Mouse (Mus musculus): ENCODE data around the gene Draxin. TPM values are rescaled to one million over a fixed set of nuclear protein-coding genes. Genes with fewer than 3 reads are reported as not detected.

Gene Draxin
- polyA plus RNA-seq, 1 experiment from 2014 or later, result 11.8 TPM

DNA sequence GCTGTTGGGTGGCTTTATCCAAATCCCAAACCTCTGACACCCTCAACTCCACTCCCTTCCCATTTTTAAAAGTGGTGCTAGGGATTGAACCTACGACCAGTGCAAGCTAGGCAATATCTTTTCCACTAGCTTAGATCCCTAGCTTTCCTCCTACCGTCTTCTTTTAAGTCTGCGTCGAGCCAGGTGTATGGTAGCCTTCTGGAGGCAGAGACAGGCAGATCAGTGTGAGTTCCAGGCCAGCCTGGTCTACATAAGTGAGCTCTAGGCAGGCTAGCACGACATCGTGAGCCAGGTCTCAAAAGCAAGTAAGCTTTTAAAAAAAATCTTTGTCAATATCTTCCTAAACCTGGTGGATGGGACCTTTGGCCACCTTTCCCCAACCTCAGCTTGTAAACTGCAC lies 54.6 kb downstream of the Draxin start:
- ATAC-seq, result no peak

GRCm38 (mm10) chr4:148075259-148075658 lies 55.2 kb downstream of the Draxin start:
- no peak overlapping the region for H3K27ac ChIP-seq (ENCODE audit: low read length)
- peak overlapping the region; percentile 22 for H3K4me3 ChIP-seq (ENCODE audit: low read depth, low read length)
- ATAC-seq, result 0 out of 2 replicates have a peak, but pooled peaks have one; percentile 41
- H3K9ac ChIP-seq (ENCODE audit: low read depth, low read length), result no peak overlapping the region
- H3K4me2 ChIP-seq (ENCODE audit: low read length), result peak overlapping the region; percentile 52
- no peaks in the 10 kb centered on the region for H3K9me3 ChIP-seq (replicated peaks; ENCODE audit: control insufficient read depth, low read length, poor library complexity, severe bottlenecking)
- no peaks in the 10 kb centered on the region for H3K36me3 ChIP-seq (ENCODE audit: control insufficient read depth, insufficient read depth, low read length)
- H3K27me3 ChIP-seq (ENCODE audit: control insufficient read depth, insufficient read depth, low read depth, low read length), result no peaks in the 10 kb centered on the region
- no peaks in the 10 kb centered on the region for H3K4me1 ChIP-seq (ENCODE audit: control insufficient read depth, insufficient read depth, low read length)
- WGBS, result 31% methylated on average over 21 of the region's 21 CpGs

More for the DNA sequence above, 54.6 kb downstream of the Draxin start:
- WGBS, result 95% methylated on average over 6 of the region's 6 CpGs
- Histone ChIP-seq H3K4me2 (ENCODE audit: low read length) (no peak overlapping the region), H3K27ac (ENCODE audit: low read length) (no peak overlapping the region), H3K4me1 (ENCODE audit: control insufficient read depth, insufficient read depth, low read length) (no peaks in the 10 kb centered on the region), H3K9ac (ENCODE audit: low read depth, low read length) (no peak overlapping the region), H3K36me3 (ENCODE audit: control insufficient read depth, insufficient read depth, low read length) (no peaks in the 10 kb centered on the region), H3K4me3 (ENCODE audit: low read depth, low read length) (no peak overlapping the region), H3K27me3 (ENCODE audit: control insufficient read depth, insufficient read depth, low read depth, low read length) (no peaks in the 10 kb centered on the region), H3K9me3 (replicated peaks; ENCODE audit: control insufficient read depth, low read length, poor library complexity, severe bottlenecking) (no peaks in the 10 kb centered on the region)

DNA sequence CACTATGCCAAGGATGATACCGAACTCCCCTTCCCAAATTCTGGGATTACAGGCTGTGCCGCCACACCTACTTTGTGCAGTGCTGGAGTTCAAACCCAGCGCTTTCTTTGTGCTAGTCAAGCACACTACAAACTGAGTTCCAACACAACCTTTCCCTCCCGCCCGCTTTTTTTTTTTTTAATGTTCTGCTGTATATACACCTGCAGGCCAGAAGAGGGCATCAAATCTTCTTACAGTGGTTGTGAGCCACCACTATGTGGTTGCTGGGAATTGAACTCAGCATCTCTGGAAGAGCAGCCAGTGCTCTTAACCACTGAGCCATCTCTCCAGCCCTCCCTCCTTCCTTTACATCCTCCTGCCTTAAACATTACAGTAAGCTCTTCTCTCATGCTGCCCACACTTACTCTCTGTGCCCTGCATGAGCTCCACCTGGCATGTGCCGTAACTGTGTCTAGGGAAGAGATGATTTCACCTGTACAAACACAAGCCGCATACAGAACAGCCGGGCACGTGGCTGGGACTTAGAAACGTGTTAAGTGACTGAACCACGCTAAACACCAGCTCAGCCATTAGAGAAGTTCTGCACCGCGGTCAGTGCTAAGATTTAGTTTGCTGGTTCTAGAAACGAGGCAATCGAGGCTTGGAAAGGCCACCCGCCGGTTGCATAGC lies 55.8 kb downstream of the Draxin start:
- Histone ChIP-seq H3K36me3 (ENCODE audit: control insufficient read depth, insufficient read depth, low read length) (no peaks in the 10 kb centered on the region), H3K9ac (ENCODE audit: low read depth, low read length) (no peak overlapping the region), H3K9me3 (replicated peaks; ENCODE audit: control insufficient read depth, low read length, poor library complexity, severe bottlenecking) (no peaks in the 10 kb centered on the region), H3K4me3 (ENCODE audit: low read depth, low read length) (no peak overlapping the region; the same call in 1 of the 2 replicates), H3K27ac (ENCODE audit: low read length) (no peak overlapping the region), H3K4me2 (ENCODE audit: low read length) (peak overlapping the region; percentile 52), H3K4me1 (ENCODE audit: control insufficient read depth, insufficient read depth, low read length) (no peaks in the 10 kb centered on the region), H3K27me3 (ENCODE audit: control insufficient read depth, insufficient read depth, low read depth, low read length) (no peaks in the 10 kb centered on the region)
- peak; percentile 22; the same call in 1 of the 2 replicates for ATAC-seq
- 51% methylated on average over 17 of the region's 17 CpGs for WGBS

GRCm38 (mm10) chr4:148071508-148071907 lies 59.0 kb downstream of the Draxin start:
- Histone ChIP-seq H3K36me3 (ENCODE audit: control insufficient read depth, insufficient read depth, low read length) (no peaks in the 10 kb centered on the region), H3K27me3 (ENCODE audit: control insufficient read depth, insufficient read depth, low read depth, low read length) (no peaks in the 10 kb centered on the region), H3K27ac (ENCODE audit: low read length) (no peak overlapping the region), H3K9me3 (replicated peaks; ENCODE audit: control insufficient read depth, low read length, poor library complexity, severe bottlenecking) (no peaks in the 10 kb centered on the region), H3K9ac (ENCODE audit: low read depth, low read length) (no peak overlapping the region), H3K4me3 (ENCODE audit: low read depth, low read length) (no peak overlapping the region), H3K4me1 (ENCODE audit: control insufficient read depth, insufficient read depth, low read length) (no peaks in the 10 kb centered on the region), H3K4me2 (ENCODE audit: low read length) (no peak overlapping the region)
- WGBS, result 73% methylated on average over 5 of the region's 5 CpGs
- no peak for ATAC-seq

GRCm38 (mm10) chr4:148069602-148070218 lies 60.8 kb downstream of the Draxin start:
- WGBS, result 87% methylated on average over 9 of the region's 9 CpGs
- no peak overlapping the region for H3K9ac ChIP-seq (ENCODE audit: low read depth, low read length)
- H3K27me3 ChIP-seq (ENCODE audit: control insufficient read depth, insufficient read depth, low read depth, low read length), result no peaks in the 10 kb centered on the region
- no peak overlapping the region for H3K27ac ChIP-seq (ENCODE audit: low read length)
- H3K9me3 ChIP-seq (replicated peaks; ENCODE audit: control insufficient read depth, low read length, poor library complexity, severe bottlenecking), result no peaks in the 10 kb centered on the region
- no peak overlapping the region for H3K4me2 ChIP-seq (ENCODE audit: low read length)
- H3K36me3 ChIP-seq (ENCODE audit: control insufficient read depth, insufficient read depth, low read length), result no peaks in the 10 kb centered on the region
- no peak overlapping the region for H3K4me3 ChIP-seq (ENCODE audit: low read depth, low read length)
- H3K4me1 ChIP-seq (ENCODE audit: control insufficient read depth, insufficient read depth, low read length), result no peaks in the 10 kb centered on the region
- ATAC-seq, result no peak

DNA sequence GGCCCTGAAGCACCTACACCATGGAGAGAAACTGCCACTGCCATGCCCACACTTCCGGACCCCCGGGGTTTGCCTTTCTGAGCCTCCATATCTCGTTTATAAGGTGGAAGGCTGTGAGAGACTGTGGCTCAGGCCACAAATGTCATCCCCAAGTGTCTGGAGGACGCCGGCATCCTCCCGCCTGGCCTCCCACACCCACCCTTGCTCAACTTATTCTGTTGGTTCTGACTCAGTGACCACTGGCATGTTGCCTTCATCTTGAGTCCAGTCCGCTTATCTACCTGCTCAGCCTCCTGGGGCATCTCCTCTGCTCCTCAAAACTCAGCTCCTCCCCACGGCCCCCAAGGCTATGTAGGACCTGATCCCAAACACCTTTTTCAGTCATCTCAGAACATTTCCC lies 63.2 kb downstream of the Draxin start:
- H3K4me2 ChIP-seq (ENCODE audit: low read length), result no peak overlapping the region
- H3K4me1 ChIP-seq (ENCODE audit: control insufficient read depth, insufficient read depth, low read length), result no peaks in the 10 kb centered on the region
- no peak overlapping the region for H3K27ac ChIP-seq (ENCODE audit: low read length)
- H3K36me3 ChIP-seq (ENCODE audit: control insufficient read depth, insufficient read depth, low read length), result no peaks in the 10 kb centered on the region
- WGBS, result 90% methylated on average over 8 of the region's 8 CpGs
- H3K9me3 ChIP-seq (replicated peaks; ENCODE audit: control insufficient read depth, low read length, poor library complexity, severe bottlenecking), result no peaks in the 10 kb centered on the region
- no peaks in the 10 kb centered on the region for H3K27me3 ChIP-seq (ENCODE audit: control insufficient read depth, insufficient read depth, low read depth, low read length)
- H3K4me3 ChIP-seq (ENCODE audit: low read depth, low read length), result no peak overlapping the region
- ATAC-seq, result no peak
- no peak overlapping the region for H3K9ac ChIP-seq (ENCODE audit: low read depth, low read length)

- 35% methylated on average over 9 of the region's 9 CpGs for WGBS
These were observed 64.1 kb downstream of the Draxin start for GRCm38 (mm10) chr4:148066401-148066744.

GRCm38 (mm10) chr4:148065702-148066400 lies 64.6 kb downstream of the Draxin start:
- H3K4me3 ChIP-seq (ENCODE audit: low read depth, low read length), result no peak overlapping the region
- no peaks in the 10 kb centered on the region for H3K4me1 ChIP-seq (ENCODE audit: control insufficient read depth, insufficient read depth, low read length)
- H3K27me3 ChIP-seq (ENCODE audit: control insufficient read depth, insufficient read depth, low read depth, low read length), result no peaks in the 10 kb centered on the region
- H3K9ac ChIP-seq (ENCODE audit: low read depth, low read length), result no peak overlapping the region
- no peak overlapping the region for H3K27ac ChIP-seq (ENCODE audit: low read length)
- H3K36me3 ChIP-seq (ENCODE audit: control insufficient read depth, insufficient read depth, low read length), result no peaks in the 10 kb centered on the region
- no peak for ATAC-seq
- no peak overlapping the region for H3K4me2 ChIP-seq (ENCODE audit: low read length)
- no peaks in the 10 kb centered on the region for H3K9me3 ChIP-seq (replicated peaks; ENCODE audit: control insufficient read depth, low read length, poor library complexity, severe bottlenecking)
- 37% methylated on average over 6 of the region's 6 CpGs for WGBS

More at GRCm38 (mm10) chr4:148066401-148066744, 64.1 kb downstream of the Draxin start:
- Histone ChIP-seq H3K9ac (ENCODE audit: low read depth, low read length) (no peak overlapping the region), H3K27me3 (ENCODE audit: control insufficient read depth, insufficient read depth, low read depth, low read length) (no peaks in the 10 kb centered on the region), H3K4me3 (ENCODE audit: low read depth, low read length) (no peak overlapping the region), H3K36me3 (ENCODE audit: control insufficient read depth, insufficient read depth, low read length) (no peaks in the 10 kb centered on the region), H3K9me3 (replicated peaks; ENCODE audit: control insufficient read depth, low read length, poor library complexity, severe bottlenecking) (no peaks in the 10 kb centered on the region), H3K27ac (ENCODE audit: low read length) (no peak overlapping the region), H3K4me1 (ENCODE audit: control insufficient read depth, insufficient read depth, low read length) (no peaks in the 10 kb centered on the region), H3K4me2 (ENCODE audit: low read length) (no peak overlapping the region)
- ATAC-seq, result no peak

- H3K4me2 ChIP-seq (ENCODE audit: low read length), result no peak overlapping the region
- no peak overlapping the region for H3K4me3 ChIP-seq (ENCODE audit: low read depth, low read length)
- H3K36me3 ChIP-seq (ENCODE audit: control insufficient read depth, insufficient read depth, low read length), result peaks cover 17% of the 10 kb centered on the region
- no peak overlapping the region for H3K9ac ChIP-seq (ENCODE audit: low read depth, low read length)
- ATAC-seq, result peak; percentile 44; the same call in 1 of the 2 replicates
- no peaks in the 10 kb centered on the region for H3K4me1 ChIP-seq (ENCODE audit: control insufficient read depth, insufficient read depth, low read length)
- WGBS, result 92% methylated on average over 9 of the region's 9 CpGs
- H3K9me3 ChIP-seq (replicated peaks; ENCODE audit: control insufficient read depth, low read length, poor library complexity, severe bottlenecking), result no peaks in the 10 kb centered on the region
- no peaks in the 10 kb centered on the region for H3K27me3 ChIP-seq (ENCODE audit: control insufficient read depth, insufficient read depth, low read depth, low read length)
- no peak overlapping the region for H3K27ac ChIP-seq (ENCODE audit: low read length)
These were observed 69.4 kb downstream of the Draxin start for GRCm38 (mm10) chr4:148061086-148061480.
